Mouse (Mus musculus): Measurements from ENCODE around the gene Hapln1.

The Hapln1 gene

DNA sequence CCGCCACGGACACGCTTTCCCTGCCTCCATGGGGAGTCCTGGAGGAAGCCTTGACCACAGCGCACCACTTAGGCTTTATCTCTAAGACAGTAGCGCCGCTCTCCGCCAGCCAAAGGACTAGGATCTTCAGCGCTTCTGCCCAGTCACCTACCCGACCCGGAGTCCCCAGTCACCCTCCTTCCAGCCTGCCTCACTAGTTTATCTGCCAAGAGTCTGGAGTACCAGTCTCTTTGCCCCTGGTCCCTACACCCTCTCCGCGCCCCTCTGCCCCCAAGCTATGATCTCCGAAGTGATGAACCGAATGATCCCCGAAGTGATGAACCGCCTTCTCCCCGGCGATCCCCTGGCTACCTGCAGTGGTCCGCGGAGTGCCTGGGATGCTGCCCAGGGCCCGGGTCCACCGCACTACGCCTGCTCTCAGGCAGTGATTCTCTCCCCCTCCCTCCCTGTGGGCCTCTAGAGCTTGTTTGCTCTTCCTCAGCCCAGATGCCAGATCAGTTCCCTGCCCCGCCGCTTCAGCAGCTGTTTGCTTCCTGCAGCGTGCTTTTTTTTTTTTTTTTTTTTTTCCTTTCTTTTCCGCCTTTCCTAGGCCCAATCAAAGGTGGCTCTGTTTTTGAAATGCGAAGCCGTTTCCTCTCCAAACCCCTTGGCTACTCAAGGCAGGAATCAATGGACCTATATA is at the start of gene Hapln1:
Gene Hapln1, plus strand, starts transcription at position 592 of the 682 bp plus-strand sequence.
- in situ Hi-C loops (cut with MboI, MseI): no loop called here

DNA sequence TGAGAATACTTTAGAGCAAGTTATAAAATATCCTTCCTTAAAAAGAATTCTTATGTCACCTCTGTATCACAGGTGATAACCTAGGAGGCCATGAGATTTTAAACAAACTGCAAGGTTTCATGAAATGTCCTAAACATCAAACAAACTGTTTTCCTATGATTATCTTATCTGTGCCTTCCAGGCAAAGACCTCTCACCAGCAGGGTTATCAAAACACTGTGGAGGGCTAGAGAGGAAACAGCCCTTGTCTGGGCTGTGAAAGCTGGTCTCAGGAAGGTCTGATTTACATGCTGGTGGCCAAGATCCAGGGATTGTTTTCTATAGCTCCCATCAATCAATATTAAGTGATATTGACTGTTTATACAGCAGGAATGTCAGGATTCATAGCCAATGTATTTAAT is 46.4 kb upstream of the Hapln1 start:
- in situ Hi-C loops (cut with MboI, MseI): no loop called here

DNA sequence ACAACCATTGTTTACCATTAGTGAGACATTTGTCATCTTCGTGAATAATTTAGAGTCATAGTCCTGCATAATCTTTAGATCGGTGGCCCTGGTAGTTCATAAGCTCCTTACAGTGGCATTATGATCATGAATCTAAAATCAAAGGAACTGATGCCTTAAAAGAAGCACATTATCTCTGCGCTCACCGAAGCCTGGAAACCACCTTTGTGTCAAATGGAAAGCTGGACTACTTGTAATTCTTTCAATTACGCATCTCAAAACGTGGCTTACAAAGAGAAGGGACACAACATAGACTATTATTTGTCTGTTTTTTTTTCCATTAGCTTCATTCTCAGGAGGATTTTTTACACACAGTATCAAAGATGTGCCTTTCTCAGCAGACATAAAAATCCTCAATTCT is 45.9 kb upstream of the Hapln1 start:
- in situ Hi-C loops (cut with MboI, MseI): no loop called here

DNA sequence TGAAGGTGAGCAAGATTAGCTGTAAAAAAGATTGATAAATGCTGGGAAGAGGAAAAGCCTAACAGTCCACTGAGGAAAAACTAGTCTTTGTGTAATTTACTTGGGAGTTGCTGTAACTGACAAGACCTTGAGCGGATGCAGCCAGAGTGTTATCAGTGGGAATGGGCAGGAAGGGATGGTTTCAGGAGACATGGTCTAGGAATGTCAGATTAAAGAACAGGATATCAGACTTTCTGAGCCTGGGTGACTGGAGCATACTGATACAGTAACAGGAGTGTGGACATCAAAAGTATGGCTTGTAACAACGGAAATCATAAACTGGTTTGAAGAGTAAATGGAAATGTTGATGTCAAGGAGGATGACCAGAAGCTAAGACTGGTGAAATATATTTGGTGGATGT is 43.0 kb upstream of the Hapln1 start:
- in situ Hi-C loops (cut with MboI, MseI): no loop called here

DNA sequence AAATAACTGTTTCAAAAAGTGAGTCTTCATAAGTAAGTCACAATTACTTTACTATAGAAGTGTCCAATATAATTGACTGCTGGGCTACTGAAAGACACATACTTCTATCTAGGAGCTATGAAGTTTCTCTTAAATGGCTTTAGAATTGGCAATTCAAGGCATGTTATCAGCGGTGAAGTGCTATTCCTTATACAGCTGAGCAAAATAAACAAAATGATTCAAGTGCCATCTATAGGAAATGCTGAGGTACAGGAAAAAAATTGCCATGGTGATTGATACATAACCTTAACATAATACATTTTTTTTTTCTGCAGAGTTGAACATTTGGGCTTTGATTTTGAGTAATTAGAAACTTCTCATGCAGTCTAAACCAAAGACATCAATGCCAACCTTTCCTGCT is 40.2 kb upstream of the Hapln1 start:
- in situ Hi-C loops (cut with MboI, MseI): no loop called here

DNA sequence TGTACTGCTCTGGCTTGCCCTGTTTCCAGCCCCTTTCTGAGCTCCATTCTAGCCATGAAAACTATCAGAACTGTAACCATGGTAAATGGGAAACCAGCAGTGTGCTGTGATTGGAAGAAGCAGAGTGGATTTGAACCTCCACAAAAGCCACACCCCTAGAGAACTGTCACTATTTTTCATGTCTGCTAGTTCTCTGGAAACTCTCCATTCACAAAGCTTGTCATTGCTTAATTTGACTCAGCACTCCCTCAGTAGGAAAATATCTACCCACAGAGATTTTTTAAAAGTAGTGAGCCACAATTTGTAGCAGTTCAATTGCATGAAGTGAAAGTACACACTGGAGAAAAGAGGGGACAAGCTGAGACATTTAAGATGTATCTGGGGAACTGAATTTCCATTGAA is 18.1 kb upstream of the Hapln1 start:
- in situ Hi-C loops (cut with MboI, MseI): no loop called here

DNA sequence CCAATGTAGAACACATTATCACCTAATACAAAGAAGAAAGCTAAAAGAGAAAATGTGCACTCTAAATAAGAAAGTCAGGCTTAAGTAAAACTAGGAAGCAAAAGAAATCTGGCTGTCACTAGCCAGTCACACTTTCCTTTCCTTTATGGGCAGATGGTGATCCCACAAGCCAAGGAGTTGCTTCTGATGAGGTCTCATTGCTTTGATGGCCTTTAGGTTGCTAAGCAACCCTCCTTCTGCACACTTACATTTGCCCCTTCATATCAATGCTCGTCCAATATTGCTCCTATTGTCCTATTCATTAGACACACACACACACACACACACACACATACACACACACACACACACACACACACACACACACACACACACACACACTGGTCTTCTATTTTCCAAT is 10.9 kb upstream of the Hapln1 start:
- in situ Hi-C loops (cut with MboI, MseI): no loop called here

DNA sequence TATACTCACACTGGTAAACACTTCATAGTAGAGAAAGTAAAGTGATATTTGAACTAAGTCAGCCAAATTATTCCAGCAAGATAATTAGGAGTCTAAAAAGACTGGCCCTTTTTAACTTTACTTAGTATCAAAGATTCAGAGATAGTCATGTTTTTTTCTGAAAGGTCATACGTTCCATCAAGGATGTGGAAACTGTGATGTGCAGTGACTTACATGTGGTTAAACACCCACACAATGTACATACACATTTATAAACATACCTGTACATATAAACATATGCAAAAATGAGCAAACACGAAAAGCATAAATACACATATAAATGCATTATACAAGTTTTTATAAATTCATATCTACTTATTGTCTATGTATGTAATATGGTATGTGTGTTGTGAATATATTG is 9.2 kb upstream of the Hapln1 start:
- in situ Hi-C loops (cut with MboI, MseI): no loop called here

DNA sequence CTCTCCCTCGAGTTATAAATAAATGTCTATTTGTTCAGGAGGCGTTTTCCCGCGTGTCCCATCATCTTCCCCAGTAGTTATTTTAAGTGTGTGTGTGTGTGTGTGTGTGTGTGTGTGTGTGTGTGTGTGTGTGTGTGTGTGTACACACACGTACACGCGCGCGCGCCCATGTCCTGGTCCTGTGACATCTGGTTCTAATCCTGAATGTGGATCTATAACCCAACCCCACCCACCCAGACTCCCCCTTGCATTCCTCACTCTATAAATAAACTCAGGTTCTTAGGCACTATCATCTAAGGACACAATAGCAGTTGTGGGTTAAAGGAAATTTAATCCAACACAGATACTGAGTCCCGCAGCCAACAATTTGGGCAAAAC is 280 bp downstream of the Hapln1 start:
- in situ Hi-C loops (cut with MboI, MseI): loop anchor here in 1 of 2 experiments (5.0 kb wide), 1 partner anchor 203 kb away; no protein-coding TSS in a partner anchor

DNA sequence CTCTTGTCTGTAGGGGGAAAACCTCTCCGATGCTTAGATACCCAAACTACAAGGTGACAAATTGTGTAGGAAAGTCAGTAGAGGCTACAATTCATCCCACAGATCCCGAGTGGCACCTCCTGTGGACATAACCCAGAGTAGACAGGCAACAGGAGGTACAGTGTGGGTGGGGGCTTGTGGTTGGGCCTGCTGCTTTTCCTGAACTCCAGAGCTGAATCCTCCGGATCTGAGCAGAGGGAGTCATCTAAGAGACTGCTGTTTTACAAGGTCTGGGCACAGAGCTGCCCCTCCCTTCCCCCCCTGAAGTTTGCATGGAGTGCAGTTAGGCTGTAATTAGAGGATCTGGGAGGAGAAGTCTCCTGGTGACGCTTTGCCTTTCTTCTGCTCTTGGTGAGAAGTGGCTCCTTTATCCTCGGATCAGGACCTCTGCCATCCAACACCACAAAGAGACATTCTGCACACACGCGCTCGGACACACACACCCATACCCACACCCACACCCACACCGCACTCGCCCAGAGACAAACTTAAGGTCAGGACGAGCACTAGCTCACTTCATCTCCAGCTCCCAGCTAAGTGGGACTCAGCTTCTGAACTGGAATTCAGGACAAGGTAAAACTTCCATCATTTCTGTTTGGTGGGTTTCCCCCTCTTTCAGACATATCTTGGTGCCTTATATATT is 846 bp downstream of the Hapln1 start:
- in situ Hi-C loops (cut with MboI, MseI): loop anchor here in 1 of 2 experiments (5.0 kb wide), 1 partner anchor 203 kb away; no protein-coding TSS in a partner anchor

DNA sequence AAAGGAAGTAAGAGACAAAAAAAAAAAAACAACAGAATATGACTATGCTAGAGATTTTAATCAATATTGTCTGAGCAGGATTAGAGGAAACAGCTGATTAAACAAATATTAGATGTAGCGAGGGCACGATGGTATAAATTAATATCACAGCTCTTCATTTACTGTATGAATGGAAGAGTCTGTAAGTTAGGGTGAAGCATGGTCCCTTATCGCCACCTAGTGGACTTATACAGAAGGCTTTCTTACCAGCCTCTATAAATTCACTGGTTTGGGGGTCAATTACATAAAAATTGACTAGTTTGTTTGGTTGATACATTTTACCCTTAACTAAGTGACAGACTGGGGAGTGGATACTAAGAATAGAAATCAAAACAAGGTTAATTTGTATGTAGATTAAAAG is 3.4 kb downstream of the Hapln1 start:
- in situ Hi-C loops (cut with MboI, MseI): loop anchor here in 1 of 2 experiments (5.0 kb wide), 1 partner anchor 206 kb away; no protein-coding TSS in a partner anchor

DNA sequence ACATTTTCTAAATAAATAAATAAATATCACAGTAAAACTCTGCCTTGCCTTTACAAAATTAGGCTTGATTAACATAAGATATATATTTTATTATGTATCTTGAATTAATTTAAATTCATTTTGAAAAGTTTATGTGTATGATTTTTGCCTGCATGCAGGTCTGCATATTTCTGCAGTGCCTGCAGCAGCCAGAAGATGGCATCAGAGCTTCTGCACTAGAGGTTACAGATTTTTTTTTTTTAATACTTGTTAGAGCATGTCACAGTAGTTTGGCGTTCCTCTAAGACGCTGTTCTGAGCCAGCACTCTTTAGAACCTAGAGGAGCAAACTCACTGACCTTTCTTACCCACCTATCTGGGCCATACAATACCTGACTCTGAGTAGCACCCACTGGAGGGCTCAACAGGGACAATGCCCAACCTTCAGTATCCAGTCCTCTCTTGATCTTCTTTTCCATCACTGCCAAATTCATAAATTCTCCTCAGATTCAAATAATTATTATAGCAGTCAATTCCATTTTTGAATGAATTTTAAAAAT is 8.7 kb downstream of the Hapln1 start:
- in situ Hi-C loops (cut with MboI, MseI): no loop called here

DNA sequence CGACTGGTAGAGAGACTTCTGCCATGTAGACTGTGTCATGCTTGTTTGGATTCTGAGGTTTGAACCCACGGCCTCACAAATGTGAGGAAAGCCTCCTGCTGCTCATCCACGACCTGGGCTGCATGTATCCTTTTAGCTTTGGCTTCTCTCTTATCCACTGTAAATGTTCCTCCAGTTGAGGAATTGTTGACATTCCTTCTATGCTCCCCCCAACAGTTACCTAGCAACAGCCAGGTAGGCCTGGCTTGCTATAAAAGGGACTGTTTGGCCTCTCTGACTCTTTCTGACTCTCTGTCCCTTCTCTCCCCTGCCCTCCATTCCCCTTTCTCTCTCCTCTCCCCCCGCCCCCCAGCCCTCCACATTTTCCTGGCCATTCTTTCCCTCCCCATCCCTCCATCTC is 9.9 kb downstream of the Hapln1 start:
- in situ Hi-C loops (cut with MboI, MseI): no loop called here

DNA sequence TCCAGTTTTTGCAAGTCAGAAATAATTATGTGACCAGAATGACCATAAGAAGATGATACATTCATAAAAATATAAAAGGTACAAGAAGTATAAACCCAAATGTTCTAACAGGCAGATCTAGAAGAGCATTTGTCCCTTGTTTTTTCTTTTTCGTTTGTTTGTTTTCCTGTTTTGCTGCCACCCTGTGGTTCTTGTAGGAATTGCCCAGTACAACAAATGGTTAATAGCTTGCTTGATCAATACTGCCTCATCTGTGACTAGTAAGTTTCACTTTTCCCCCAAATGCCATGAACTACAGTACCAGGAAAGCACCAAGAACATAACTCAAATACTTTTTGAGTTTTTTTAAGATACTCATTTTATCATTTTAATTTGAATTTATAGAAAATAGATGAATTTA is 11.9 kb downstream of the Hapln1 start:
- in situ Hi-C loops (cut with MboI, MseI): loop anchor here in 1 of 2 experiments (10.0 kb wide), 1 partner anchor 1293 kb away; no protein-coding TSS in a partner anchor

DNA sequence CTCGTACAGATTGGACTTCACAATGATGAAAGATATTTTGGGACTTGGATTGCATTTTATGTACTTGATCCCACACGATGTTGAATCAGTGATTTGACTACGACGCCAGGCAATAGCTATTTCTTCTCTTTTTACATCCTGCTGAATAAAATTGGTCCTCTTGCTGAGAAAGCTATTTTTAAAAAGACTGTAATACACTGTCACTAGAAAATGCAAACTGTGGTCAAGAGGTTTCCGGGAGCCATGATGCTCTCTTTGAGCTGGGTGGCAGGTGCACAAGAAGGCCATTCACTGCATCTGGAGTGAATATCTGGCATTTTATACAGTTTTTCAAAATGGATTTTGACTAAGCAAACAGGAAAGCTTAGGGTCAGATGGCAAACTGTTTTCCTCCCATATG is 24.9 kb downstream of the Hapln1 start:
- in situ Hi-C loops (cut with MboI, MseI): no loop called here

DNA sequence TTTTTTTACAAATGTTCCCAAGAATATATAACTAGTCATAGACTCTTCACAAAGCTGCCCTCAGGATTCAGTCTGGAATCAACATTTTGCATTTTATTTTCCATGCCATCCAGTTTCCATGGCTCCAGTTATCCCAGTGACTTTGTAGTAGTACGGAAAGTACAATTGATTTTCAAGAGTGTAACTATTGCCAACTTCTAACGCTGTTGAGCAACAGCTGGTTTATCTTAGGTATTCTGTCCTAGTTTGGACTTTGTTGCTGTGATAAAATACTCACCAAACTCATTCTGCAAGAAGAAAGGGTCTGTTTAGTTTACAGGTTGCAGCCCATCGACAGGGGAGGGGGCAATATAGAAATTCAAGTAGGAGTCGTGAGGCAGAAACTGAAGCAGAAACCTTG is 26.7 kb downstream of the Hapln1 start:
- in situ Hi-C loops (cut with MboI, MseI): no loop called here

DNA sequence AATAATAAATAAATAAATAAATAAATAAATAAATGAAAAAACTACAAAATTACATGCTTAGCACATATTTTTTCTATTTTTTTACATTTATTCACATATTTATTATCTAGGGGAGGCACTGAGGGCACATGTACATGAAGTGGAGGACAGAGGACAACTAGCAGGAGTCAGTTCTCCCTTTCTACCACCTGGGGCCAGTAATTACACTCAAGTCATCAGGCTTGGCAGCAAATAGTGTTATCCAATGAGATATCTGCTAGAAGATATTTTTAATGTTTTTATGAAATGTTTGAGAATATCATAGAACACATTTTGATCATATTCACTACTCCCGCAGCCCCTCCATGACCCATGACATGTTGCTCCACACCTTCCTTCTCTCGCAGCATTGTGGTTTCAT is 39.5 kb downstream of the Hapln1 start:
- in situ Hi-C loops (cut with MboI, MseI): no loop called here

DNA sequence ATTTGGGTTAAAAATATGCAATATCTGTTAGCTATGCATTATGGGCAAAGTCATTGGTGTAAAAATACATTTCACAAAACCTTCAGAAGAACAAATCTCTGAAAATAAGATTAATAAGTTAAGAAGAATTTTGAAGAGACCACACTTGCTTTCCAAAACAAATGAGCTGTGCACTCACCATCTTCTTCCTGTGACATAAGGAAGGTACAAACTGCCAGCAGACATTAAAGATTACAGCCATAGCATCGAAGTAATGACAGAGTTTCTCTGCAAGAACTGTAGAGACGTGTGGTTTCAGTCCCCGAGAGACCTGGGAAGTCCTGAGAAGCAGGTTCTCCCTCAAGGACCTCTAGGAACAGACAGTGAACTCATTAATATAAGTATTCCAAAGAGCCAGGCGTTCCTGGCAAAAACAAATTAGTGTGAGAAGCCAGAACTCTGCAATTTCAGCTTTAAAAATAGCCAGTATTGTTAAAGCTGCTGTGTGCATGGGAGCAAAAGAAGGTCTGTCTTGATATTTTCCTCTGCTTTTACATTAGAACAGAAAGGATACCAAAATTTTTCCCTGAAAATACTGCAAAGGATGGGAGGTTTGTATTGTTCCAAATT is 43.6 kb downstream of the Hapln1 start:
- in situ Hi-C loops (cut with MboI, MseI): no loop called here

DNA sequence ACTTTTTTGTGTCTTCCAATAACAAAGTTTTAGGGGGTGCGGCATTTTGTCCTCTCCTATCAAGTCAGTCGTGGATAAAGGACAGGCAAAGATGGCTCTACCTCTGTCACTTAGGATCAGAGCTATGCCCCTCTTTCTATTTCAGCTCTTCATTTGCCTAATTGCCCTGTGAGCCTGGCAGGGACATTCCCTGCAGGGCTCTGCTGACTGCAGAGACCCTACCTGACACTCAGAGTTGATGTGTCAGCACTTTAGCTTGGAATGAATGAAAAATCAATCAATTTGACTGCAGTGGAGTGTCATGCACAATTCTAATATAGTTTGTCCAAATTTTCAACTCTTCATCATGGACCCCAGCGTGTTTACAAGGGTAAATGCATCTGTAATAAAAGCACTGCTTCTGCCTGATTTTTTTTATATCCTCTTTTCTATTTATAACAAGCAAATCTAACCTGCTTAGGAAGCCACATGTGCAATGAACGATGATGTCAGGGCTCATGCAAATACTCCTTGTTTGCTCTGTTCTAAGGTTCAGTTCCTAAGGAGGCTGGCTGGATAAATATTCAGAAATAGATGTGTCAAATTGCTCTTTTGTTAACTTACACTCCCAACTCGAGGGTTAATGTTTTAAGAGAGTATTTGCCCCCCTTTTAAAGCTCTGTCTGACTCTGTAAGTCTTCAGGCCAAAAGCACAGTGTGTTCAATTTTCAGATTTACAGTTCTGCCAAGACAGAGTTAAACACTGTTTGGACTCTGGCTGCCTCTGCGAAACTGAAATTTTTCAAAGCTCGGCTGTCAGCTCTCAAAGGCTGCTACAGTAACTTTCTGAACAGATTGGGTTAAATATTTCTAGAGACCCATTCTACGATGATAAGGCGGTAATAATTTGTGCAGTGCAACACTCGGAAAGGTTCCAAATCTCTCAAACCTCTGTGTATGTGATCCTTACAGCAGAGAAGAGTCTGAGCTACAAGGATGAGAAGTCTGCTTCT is 44.4 kb downstream of the Hapln1 start:
- in situ Hi-C loops (cut with MboI, MseI): no loop called here

DNA sequence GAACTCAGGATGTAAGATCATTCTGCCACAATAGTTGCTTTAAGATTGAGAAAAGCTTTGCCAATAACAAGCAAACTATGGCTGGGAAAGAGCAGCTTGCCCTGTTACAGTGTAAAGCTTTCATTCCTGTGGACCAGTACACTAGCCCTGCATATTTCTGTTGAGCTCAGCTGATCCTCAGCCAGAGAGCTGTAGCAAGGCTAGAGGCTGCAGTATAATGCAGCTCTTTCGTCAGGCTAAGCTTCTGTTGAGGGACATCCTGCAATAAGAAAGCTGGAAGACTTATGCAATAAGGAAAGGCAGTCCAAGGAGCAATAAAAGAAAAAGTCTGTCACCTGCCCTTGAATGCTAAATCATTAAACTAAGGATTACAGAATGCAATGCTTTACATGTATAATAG is 45.5 kb downstream of the Hapln1 start:
- in situ Hi-C loops (cut with MboI, MseI): no loop called here

DNA sequence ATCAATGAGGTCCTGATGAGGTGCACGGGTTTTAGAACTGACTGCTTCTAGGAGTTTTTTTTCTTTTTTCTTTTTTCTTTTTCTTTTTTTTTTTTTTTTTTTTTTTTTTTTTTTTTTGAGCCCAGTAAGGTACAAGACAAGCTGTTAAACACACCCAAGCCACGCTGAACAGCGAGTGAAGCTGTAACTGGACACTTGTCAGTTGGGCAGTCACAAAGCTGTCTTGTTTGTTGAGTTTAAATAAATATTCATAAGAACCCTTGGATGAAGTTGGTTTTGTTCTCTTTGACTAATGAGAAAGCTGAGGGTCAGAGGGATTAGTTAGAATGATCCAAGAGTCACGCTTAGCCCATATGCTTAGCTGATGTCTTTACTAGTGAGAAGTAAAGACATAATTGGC is 55.5 kb downstream of the Hapln1 start:
- in situ Hi-C loops (cut with MboI, MseI): no loop called here
